Mouse (Mus musculus): ENCODE measurements around the gene Ccdc146. TPM values are rescaled to one million over a fixed set of nuclear protein-coding genes. Genes with fewer than 3 reads are reported as not detected.

Gene Ccdc146
- polyA plus RNA-seq, 1 experiment from 2014 or later = 1.4 TPM

DNA sequence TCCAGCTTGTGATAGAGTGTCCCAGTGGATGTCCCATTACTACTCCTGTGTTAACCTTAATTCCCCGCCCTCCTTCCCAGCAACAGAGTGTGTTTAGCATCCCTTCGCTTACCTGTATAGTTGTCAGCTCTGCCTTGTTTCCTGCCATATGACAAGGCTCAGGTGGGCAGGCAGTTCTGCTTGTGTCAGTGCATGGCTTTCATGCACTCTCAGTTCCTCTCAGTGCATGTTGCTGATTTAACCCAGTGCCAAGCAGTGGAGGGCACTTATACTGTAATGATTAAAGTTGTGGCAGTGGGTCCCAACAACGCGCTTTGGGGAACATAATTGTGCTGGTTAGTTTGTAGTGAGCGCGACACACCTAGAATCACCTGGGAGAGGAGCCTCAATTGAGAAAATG is 2.2 kb upstream of the Ccdc146 start:
- Histone ChIP-seq H3K4me3 (replicated peaks; ENCODE audit: low read length) (peak overlapping the region; percentile 86; the same call in 1 of the 2 replicates), H3K4me2 (replicated peaks) (peak overlapping the region; percentile 97; the same call in 1 of the 2 replicates), H3K4me1 (replicated peaks; ENCODE audit: control insufficient read depth, insufficient read depth, low read length) (peaks cover 11% of the 10 kb centered on the region; the same call in 1 of the 2 replicates), H3K27me3 (ENCODE audit: control insufficient read depth, insufficient read depth, low read length) (no peaks in the 10 kb centered on the region), H3K9me3 (ENCODE audit: control insufficient read depth, low read length) (no peaks in the 10 kb centered on the region), H3K9ac (no peak overlapping the region), H3K36me3 (replicated peaks; ENCODE audit: control insufficient read depth, insufficient read depth) (no peaks in the 10 kb centered on the region), H3K27ac (no peak overlapping the region)
- WGBS = 95% methylated on average over 6 of the region's 6 CpGs
- no peak for ATAC-seq (ENCODE audit: low FRiP score)
- DNase-seq (ENCODE audit: low spot score) = no peak

DNA sequence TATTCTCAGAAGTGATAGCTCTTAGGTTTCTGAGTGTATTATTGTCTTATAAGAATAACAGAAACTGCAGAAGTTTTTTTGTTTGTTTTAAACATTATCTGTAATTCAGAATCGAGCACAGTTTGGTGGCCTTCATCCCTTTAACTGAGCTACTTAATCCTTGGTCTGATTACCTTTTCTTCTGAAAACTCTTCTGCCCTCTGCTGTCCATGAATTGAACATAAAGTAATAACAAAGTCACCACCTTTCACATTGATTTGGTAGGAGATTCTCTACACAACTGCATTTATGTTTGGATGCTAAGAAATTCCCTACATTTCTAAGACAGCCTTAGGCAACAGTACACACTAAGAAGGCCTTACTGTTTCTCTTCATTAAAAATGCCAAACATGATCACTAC is 3.9 kb downstream of the Ccdc146 start:
- Histone ChIP-seq H3K4me2 (replicated peaks) (no peak overlapping the region), H3K9ac (no peak overlapping the region), H3K27ac (no peak overlapping the region), H3K4me1 (replicated peaks; ENCODE audit: control insufficient read depth, insufficient read depth, low read length) (peaks cover 2% of the 10 kb centered on the region; the same call in 1 of the 2 replicates), H3K9me3 (ENCODE audit: control insufficient read depth, low read length) (no peaks in the 10 kb centered on the region), H3K36me3 (replicated peaks; ENCODE audit: control insufficient read depth, insufficient read depth) (no peaks in the 10 kb centered on the region), H3K4me3 (replicated peaks; ENCODE audit: low read length) (no peak overlapping the region), H3K27me3 (ENCODE audit: control insufficient read depth, insufficient read depth, low read length) (no peaks in the 10 kb centered on the region)
- DNase-seq (ENCODE audit: low spot score) (peak; percentile 60), ATAC-seq (ENCODE audit: low FRiP score) (no peak)
- 67% methylated on average over 1 of the region's 1 CpGs for WGBS

DNA sequence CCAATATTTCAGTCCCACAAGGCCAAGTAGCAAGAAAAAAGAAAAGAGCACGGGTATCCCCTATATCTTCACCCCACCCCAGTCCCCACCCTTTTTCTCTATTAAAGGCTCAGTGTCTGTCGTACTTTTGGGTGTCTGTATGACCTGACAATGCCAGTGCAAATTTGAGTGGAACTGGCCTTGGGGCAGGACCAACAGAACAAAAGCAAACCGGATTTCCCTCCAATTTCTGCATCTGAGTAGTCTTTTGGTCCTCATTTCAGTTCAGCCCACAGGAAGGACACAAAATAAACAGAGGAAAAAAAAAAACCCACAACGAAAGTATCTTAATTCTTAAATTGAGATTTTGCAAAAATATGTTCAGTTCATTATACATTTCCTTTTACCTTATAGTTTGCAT is 5.9 kb downstream of the Ccdc146 start:
- no peaks in the 10 kb centered on the region for H3K4me1 ChIP-seq (replicated peaks; ENCODE audit: control insufficient read depth, insufficient read depth, low read length)
- no peaks in the 10 kb centered on the region for H3K36me3 ChIP-seq (replicated peaks; ENCODE audit: control insufficient read depth, insufficient read depth)
- H3K9ac ChIP-seq = no peak overlapping the region
- no peaks in the 10 kb centered on the region for H3K9me3 ChIP-seq (ENCODE audit: control insufficient read depth, low read length)
- H3K27me3 ChIP-seq (ENCODE audit: control insufficient read depth, insufficient read depth, low read length) = no peaks in the 10 kb centered on the region
- 72% methylated on average over 4 of the region's 4 CpGs for WGBS
- ATAC-seq (ENCODE audit: low FRiP score) (no peak), DNase-seq (ENCODE audit: low spot score) (no peak)
- no peak overlapping the region for H3K4me2 ChIP-seq (replicated peaks)
- H3K4me3 ChIP-seq (replicated peaks; ENCODE audit: low read length) = no peak overlapping the region
- H3K27ac ChIP-seq = no peak overlapping the region

DNA sequence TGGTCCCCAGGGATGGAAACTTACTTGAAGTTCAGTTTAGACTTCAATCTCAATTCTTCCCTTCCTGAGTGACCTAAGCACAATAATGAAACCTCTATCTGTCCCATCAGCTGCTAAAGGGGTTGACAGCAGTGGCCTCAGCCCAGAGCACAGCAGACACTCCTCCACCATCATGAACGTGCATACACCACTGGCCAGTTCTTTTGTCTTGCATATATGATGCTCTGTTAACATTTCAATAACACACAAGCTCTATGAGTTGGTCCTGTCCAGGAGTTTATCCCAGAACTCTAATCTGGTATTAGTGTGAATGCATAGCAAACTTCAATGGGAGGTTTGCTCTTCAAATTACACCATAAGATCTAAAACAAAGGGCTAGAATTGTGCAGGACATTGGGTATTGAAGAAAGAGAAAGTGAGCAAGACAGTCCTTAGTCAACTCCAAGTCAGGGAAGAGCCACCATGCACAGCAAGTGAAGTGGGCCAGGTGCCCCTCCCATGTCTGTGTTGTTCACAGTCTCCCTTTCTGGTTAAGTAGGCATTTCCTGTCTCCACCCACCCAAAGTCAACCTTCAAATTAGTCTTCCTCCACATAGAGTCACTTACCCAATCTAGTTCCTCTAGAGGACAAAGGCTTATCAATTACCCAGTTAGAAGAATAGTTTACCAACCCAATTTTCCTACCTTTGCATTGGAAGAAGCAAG is 10.2 kb downstream of the Ccdc146 start:
- H3K4me1 ChIP-seq (replicated peaks; ENCODE audit: control insufficient read depth, insufficient read depth, low read length) = no peaks in the 10 kb centered on the region
- H3K9ac ChIP-seq = no peak overlapping the region
- H3K36me3 ChIP-seq (replicated peaks; ENCODE audit: control insufficient read depth, insufficient read depth) = no peaks in the 10 kb centered on the region
- ATAC-seq (ENCODE audit: low FRiP score) = no peak
- H3K4me2 ChIP-seq (replicated peaks) = no peak overlapping the region
- no peak overlapping the region for H3K27ac ChIP-seq
- no peak overlapping the region for H3K4me3 ChIP-seq (replicated peaks; ENCODE audit: low read length)
- DNase-seq (ENCODE audit: low spot score) = no peak
- H3K9me3 ChIP-seq (ENCODE audit: control insufficient read depth, low read length) = no peaks in the 10 kb centered on the region
- no peaks in the 10 kb centered on the region for H3K27me3 ChIP-seq (ENCODE audit: control insufficient read depth, insufficient read depth, low read length)
- WGBS = 59% methylated on average over 1 of the region's 1 CpGs

DNA sequence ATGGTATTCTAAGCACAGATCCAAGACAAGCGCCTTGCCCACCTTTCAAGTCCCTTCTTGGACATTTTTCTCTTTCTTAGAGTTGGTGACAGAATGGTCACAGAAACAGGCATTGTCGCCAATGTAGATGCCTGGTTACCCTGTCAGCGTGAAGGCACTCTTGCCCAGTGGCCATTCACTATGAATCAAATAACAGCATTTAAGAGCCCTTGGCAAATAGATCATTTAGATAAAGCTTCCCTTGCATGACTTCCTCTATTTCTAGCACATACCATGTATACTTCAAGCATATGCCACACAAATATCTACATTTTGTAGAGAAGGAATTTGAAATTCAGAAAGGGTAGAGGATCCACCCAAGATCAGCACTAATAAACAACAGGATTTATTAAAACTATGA is 11.2 kb downstream of the Ccdc146 start:
- Histone ChIP-seq H3K4me2 (replicated peaks) (no peak overlapping the region), H3K4me1 (replicated peaks; ENCODE audit: control insufficient read depth, insufficient read depth, low read length) (no peaks in the 10 kb centered on the region), H3K4me3 (replicated peaks; ENCODE audit: low read length) (no peak overlapping the region), H3K27ac (no peak overlapping the region), H3K9me3 (ENCODE audit: control insufficient read depth, low read length) (no peaks in the 10 kb centered on the region), H3K27me3 (ENCODE audit: control insufficient read depth, insufficient read depth, low read length) (no peaks in the 10 kb centered on the region), H3K9ac (no peak overlapping the region), H3K36me3 (replicated peaks; ENCODE audit: control insufficient read depth, insufficient read depth) (no peaks in the 10 kb centered on the region)
- DNase-seq (ENCODE audit: low spot score) (no peak), ATAC-seq (ENCODE audit: low FRiP score) (no peak)
- 92% methylated on average over 3 of the region's 3 CpGs for WGBS

DNA sequence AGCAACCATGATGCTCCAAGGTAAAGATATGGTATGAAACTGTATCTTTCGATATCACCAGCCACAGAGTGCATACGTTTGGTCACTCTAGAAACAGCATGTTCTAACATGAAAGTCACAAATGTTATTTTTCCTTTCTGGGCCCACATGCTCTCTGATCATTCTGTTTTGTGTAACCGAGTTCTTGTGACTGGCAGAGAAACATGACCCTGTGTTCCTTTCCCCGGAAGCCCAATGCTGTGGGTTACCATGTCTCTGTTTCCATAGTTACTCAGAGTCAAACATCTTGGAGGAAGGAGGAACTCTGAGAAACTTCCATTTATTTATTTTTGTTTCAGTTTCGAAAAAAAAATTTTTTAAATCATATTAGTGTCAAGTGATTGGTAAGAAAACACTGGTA is 12.4 kb downstream of the Ccdc146 start:
- ATAC-seq (ENCODE audit: low FRiP score) (no peak), DNase-seq (ENCODE audit: low spot score) (no peak)
- Histone ChIP-seq H3K36me3 (replicated peaks; ENCODE audit: control insufficient read depth, insufficient read depth) (no peaks in the 10 kb centered on the region), H3K4me3 (replicated peaks; ENCODE audit: low read length) (no peak overlapping the region), H3K9me3 (ENCODE audit: control insufficient read depth, low read length) (no peaks in the 10 kb centered on the region), H3K27ac (no peak overlapping the region), H3K4me1 (replicated peaks; ENCODE audit: control insufficient read depth, insufficient read depth, low read length) (no peaks in the 10 kb centered on the region), H3K9ac (no peak overlapping the region), H3K27me3 (ENCODE audit: control insufficient read depth, insufficient read depth, low read length) (no peaks in the 10 kb centered on the region), H3K4me2 (replicated peaks) (no peak overlapping the region)
- WGBS = 78% methylated on average over 5 of the region's 5 CpGs

DNA sequence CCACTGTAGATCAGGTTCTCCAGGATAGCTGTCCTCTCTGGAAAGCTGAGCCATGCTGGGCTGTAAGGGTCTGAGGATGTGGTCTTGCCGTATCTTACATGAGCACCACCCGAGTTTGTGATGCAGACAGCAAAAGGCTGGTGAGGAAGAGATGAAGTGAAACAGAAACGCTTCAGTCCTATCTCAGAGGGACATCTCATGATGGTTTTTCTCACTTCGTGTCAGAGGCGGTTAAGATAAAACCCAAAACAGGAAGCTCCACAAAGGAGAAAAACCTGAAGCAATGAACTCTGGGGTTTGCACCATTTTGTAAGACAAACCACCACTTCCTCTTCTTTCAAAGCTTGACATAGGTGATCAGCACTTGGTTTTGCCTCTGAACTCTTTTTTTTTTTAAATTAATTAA is 13.2 kb downstream of the Ccdc146 start:
- WGBS = 79% methylated on average over 5 of the region's 5 CpGs
- no peak for DNase-seq (ENCODE audit: low spot score)

DNA sequence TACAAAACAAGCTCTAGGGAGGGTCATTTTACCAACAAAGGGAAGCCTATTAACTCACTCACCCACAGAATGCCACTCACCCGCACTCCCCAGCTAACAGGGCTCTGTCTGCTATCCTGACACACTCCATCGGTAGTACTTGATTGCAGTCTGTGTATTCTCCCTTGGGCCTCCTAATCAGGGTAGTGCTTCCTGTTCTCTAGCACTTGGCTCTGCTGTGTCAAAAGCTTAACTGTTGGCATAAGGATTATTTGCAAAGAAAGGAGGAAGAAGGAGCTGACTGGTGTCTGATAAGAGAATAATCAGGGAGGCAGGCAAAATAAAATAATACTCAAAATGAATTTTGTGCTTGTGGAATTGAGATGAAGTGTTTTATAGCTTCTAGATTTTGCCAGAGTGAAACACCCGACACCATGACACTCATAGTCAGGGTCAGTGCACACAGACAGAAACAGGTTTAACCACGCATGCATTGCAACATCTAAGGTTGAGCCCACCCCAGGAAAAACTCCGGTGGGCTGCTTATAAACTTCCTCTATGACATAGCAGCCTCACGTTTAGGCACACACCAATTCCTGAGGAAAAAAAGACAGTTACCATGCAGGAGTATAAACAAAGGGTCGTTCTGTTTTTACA is 29.2 kb downstream of the Ccdc146 start:
- H3K27ac ChIP-seq = no peak overlapping the region
- DNase-seq (ENCODE audit: low spot score) = no peak

More for the DNA sequence above, 13.2 kb downstream of the Ccdc146 start:
- no peak for ATAC-seq (ENCODE audit: low FRiP score)
- H3K27ac ChIP-seq = no peak overlapping the region
- no peak overlapping the region for H3K9ac ChIP-seq
- no peaks in the 10 kb centered on the region for H3K4me1 ChIP-seq (replicated peaks; ENCODE audit: control insufficient read depth, insufficient read depth, low read length)
- no peaks in the 10 kb centered on the region for H3K9me3 ChIP-seq (ENCODE audit: control insufficient read depth, low read length)
- no peaks in the 10 kb centered on the region for H3K36me3 ChIP-seq (replicated peaks; ENCODE audit: control insufficient read depth, insufficient read depth)
- H3K4me2 ChIP-seq (replicated peaks) = no peak overlapping the region
- no peaks in the 10 kb centered on the region for H3K27me3 ChIP-seq (ENCODE audit: control insufficient read depth, insufficient read depth, low read length)
- no peak overlapping the region for H3K4me3 ChIP-seq (replicated peaks; ENCODE audit: low read length)

DNA sequence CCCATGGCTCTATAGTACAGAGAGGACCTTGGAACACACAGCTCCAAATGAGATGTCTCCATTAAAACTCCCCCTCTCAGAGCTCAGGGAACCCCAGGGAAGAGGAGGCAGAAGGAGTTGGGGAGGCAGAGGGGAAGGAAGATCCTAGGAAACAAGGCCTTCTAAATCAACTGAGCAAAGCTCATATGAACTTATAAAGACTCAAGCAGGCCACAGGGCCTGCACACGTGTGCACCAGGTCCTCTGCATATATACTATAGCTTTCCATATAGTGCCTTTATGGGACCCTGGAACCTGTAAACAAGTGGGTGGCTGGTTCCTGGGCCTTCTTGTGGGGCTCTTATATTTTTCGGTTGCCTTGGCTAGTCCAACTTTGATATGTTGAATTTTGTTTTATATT is 29.9 kb downstream of the Ccdc146 start:
- ATAC-seq (ENCODE audit: low FRiP score) (no peak), DNase-seq (ENCODE audit: low spot score) (no peak)
- H3K4me3 ChIP-seq (replicated peaks; ENCODE audit: low read length) = no peak overlapping the region
- no peak overlapping the region for H3K9ac ChIP-seq
- H3K4me1 ChIP-seq (replicated peaks; ENCODE audit: control insufficient read depth, insufficient read depth, low read length) = no peaks in the 10 kb centered on the region
- H3K27me3 ChIP-seq (ENCODE audit: control insufficient read depth, insufficient read depth, low read length) = no peaks in the 10 kb centered on the region
- H3K36me3 ChIP-seq (replicated peaks; ENCODE audit: control insufficient read depth, insufficient read depth) = no peaks in the 10 kb centered on the region
- no peaks in the 10 kb centered on the region for H3K9me3 ChIP-seq (ENCODE audit: control insufficient read depth, low read length)
- WGBS = 90% methylated on average over 2 of the region's 2 CpGs
- H3K4me2 ChIP-seq (replicated peaks) = no peak overlapping the region
- no peak overlapping the region for H3K27ac ChIP-seq

More for the DNA sequence above, 29.2 kb downstream of the Ccdc146 start:
- H3K9ac ChIP-seq = no peak overlapping the region
- H3K27me3 ChIP-seq (ENCODE audit: control insufficient read depth, insufficient read depth, low read length) = no peaks in the 10 kb centered on the region
- WGBS = 62% methylated on average over 7 of the region's 7 CpGs
- no peak for ATAC-seq (ENCODE audit: low FRiP score)
- no peaks in the 10 kb centered on the region for H3K4me1 ChIP-seq (replicated peaks; ENCODE audit: control insufficient read depth, insufficient read depth, low read length)
- H3K4me2 ChIP-seq (replicated peaks) = no peak overlapping the region
- no peaks in the 10 kb centered on the region for H3K9me3 ChIP-seq (ENCODE audit: control insufficient read depth, low read length)
- no peaks in the 10 kb centered on the region for H3K36me3 ChIP-seq (replicated peaks; ENCODE audit: control insufficient read depth, insufficient read depth)
- H3K4me3 ChIP-seq (replicated peaks; ENCODE audit: low read length) = no peak overlapping the region
